Mouse (Mus musculus): Measurements from ENCODE around the gene Morn1.
"Not testable (repeated sequence)": the region's sequence is repeated elsewhere in the genome, so short reads cannot be mapped to it uniquely, and the experiment has no call there.

Morn1 gene

GRCm38 (mm10) chr4:155078808-155079207 is 7.6 kb upstream of the Morn1 start:
- DNase-seq (ENCODE audit: low spot score in 2 of 2): not testable (repeated sequence)

GRCm38 (mm10) chr4:155079666-155080065 is 6.7 kb upstream of the Morn1 start:
- DNase-seq (ENCODE audit: low spot score in 2 of 2): no peak

GRCm38 (mm10) chr4:155083553-155083952 is 2.8 kb upstream of the Morn1 start:
- no peak for DNase-seq (ENCODE audit: low spot score in 2 of 2)

GRCm38 (mm10) chr4:155084351-155084750 is 2.0 kb upstream of the Morn1 start:
- no peak for DNase-seq (ENCODE audit: low spot score in 2 of 2)

- no peak for DNase-seq (ENCODE audit: low spot score in 2 of 2)
These were observed 920 bp upstream of the Morn1 start for GRCm38 (mm10) chr4:155085206-155086107.

GRCm38 (mm10) chr4:155089241-155089640 is 2.9 kb downstream of the Morn1 start:
- no peak for DNase-seq (ENCODE audit: low spot score in 2 of 2)

- no peak for DNase-seq (ENCODE audit: low spot score in 2 of 2)
These were observed 3.8 kb downstream of the Morn1 start for GRCm38 (mm10) chr4:155090147-155090546.

- no peak for DNase-seq (ENCODE audit: low spot score in 2 of 2)
These were observed 4.5 kb downstream of the Morn1 start for GRCm38 (mm10) chr4:155090688-155091449.

- DNase-seq (ENCODE audit: low spot score in 2 of 2): no peak
These were observed 6.5 kb downstream of the Morn1 start for GRCm38 (mm10) chr4:155092718-155093430.

GRCm38 (mm10) chr4:155093431-155094149 is 7.2 kb downstream of the Morn1 start:
- no peak for DNase-seq (ENCODE audit: low spot score in 2 of 2)

GRCm38 (mm10) chr4:155094565-155094964 is 8.2 kb downstream of the Morn1 start:
- DNase-seq (ENCODE audit: low spot score in 2 of 2): peak; percentile 41 to 60

GRCm38 (mm10) chr4:155095238-155095900 is 9.0 kb downstream of the Morn1 start:
- peak; percentile 46 to 74 for DNase-seq (ENCODE audit: low spot score in 2 of 2)

GRCm38 (mm10) chr4:155095967-155096366 is 9.6 kb downstream of the Morn1 start:
- DNase-seq (ENCODE audit: low spot score in 2 of 2): no peak

- no peak for DNase-seq (ENCODE audit: low spot score in 2 of 2)
These were observed 11.1 kb downstream of the Morn1 start for GRCm38 (mm10) chr4:155097452-155097851.

GRCm38 (mm10) chr4:155098572-155098971 is 12.2 kb downstream of the Morn1 start:
- DNase-seq (ENCODE audit: low spot score in 2 of 2): no peak

- DNase-seq (ENCODE audit: low spot score in 2 of 2): no peak
These were observed 21.5 kb downstream of the Morn1 start for GRCm38 (mm10) chr4:155107886-155108285.

- no peak for DNase-seq (ENCODE audit: low spot score in 2 of 2)
These were observed 23.1 kb downstream of the Morn1 start for GRCm38 (mm10) chr4:155109471-155109870.

- DNase-seq (ENCODE audit: low spot score in 2 of 2): no peak
These were observed 27.5 kb downstream of the Morn1 start for GRCm38 (mm10) chr4:155113766-155114410.

GRCm38 (mm10) chr4:155116607-155117006 is 30.2 kb downstream of the Morn1 start:
- no peak for DNase-seq (ENCODE audit: low spot score in 2 of 2)

GRCm38 (mm10) chr4:155117396-155117978 is 31.1 kb downstream of the Morn1 start:
- DNase-seq (ENCODE audit: low spot score in 2 of 2): no peak

Measured in spleen, postnatal 14 days (tissue).